Mouse (Mus musculus) layer of hippocampus, adult 9-11 months (tissue): ENCODE measurements at regions not wholly inside any gene's neighbourhood (a gene's known extent, or its start where the extent isn't known, plus 50 kb on each side); places are given as distances from the start of the nearest gene placed in this dataset.
A peak's percentile ranks its signal among the peaks of the same experiment; 100 is the strongest.

Experiments used
- DNase-seq: peaks from one replicate; pipeline ENCODE4 v3.0.0; 2022

- peak; percentile 40 for DNase-seq
Observed at GRCm38 (mm10) chr8:6388651-6389050, 1283.5 kb upstream of the Slc10a2 start.

- DNase-seq, result no peak
Observed at GRCm38 (mm10) chr8:6374712-6375111, 1269.6 kb upstream of the Slc10a2 start.

GRCm38 (mm10) chr8:6361403-6361942, 1256.3 kb upstream of the Slc10a2 start:
- DNase-seq, result peak; percentile 31

- DNase-seq, result no peak
Observed at GRCm38 (mm10) chr8:6357866-6358265, 1252.7 kb upstream of the Slc10a2 start.

GRCm38 (mm10) chr8:6350460-6350859, 1245.3 kb upstream of the Slc10a2 start:
- no peak for DNase-seq

GRCm38 (mm10) chr8:6350052-6350451, 1244.9 kb upstream of the Slc10a2 start:
- peak; percentile 24 for DNase-seq

GRCm38 (mm10) chr8:6345704-6346103, 1240.6 kb upstream of the Slc10a2 start:
- no peak for DNase-seq

GRCm38 (mm10) chr8:6340158-6340855, 1235.2 kb upstream of the Slc10a2 start:
- no peak for DNase-seq

- DNase-seq, result no peak
Observed at GRCm38 (mm10) chr8:6334254-6334993, 1229.3 kb upstream of the Slc10a2 start.

- DNase-seq, result no peak
Observed at GRCm38 (mm10) chr8:6321346-6321745, 1216.2 kb upstream of the Slc10a2 start.

- DNase-seq, result no peak
Observed at GRCm38 (mm10) chr8:6315162-6315845, 1210.2 kb upstream of the Slc10a2 start.

GRCm38 (mm10) chr8:6288889-6289288, 1183.7 kb upstream of the Slc10a2 start:
- peak; percentile 6 for DNase-seq

GRCm38 (mm10) chr8:6279903-6280302, 1174.8 kb upstream of the Slc10a2 start:
- DNase-seq, result no peak
